Mouse (Mus musculus) heart, embryonic 12.5 days (tissue): ENCODE data around the gene Donson. TPM values are rescaled to one million over a fixed set of nuclear protein-coding genes. Genes with fewer than 3 reads are reported as not detected.

Source experiments
- ATAC-seq: fragments of 200-750 bp; cut with Nextera tagmentation; 2 replicates; pipeline ENCODE4 v1.8.0; 2017; ENCODE audit warnings: moderate TSS enrichment, moderate library complexity; ENCODE audit not compliant: insufficient number of reproducible peaks, low FRiP score
- H3K27ac ChIP-seq: fragments of 300-500 bp; sonication (generic); 2 replicates; pipeline ENCODE4 v1.5.1; 2016; ENCODE audit warnings: mild to moderate bottlenecking, moderate library complexity; ENCODE audit not compliant: poor library complexity, severe bottlenecking
- H3K27me3 ChIP-seq: fragments of 300-500 bp; sonication (generic); replicated peaks from 2 replicates; pipeline ENCODE4 v1.6.1; 2016; ENCODE audit warnings: mild to moderate bottlenecking, moderate library complexity
- H3K36me3 ChIP-seq: fragments of 300-500 bp; sonication (generic); 2 replicates; pipeline ENCODE4 v1.6.1; 2016; ENCODE audit warnings: mild to moderate bottlenecking, moderate library complexity
- H3K4me1 ChIP-seq: fragments of 300-500 bp; sonication (generic); replicated peaks from 2 replicates; pipeline ENCODE4 v1.6.1; 2016; ENCODE audit warnings: mild to moderate bottlenecking
- H3K4me2 ChIP-seq: fragments of 300-500 bp; sonication (generic); 2 replicates; pipeline ENCODE4 v1.6.1; 2016; ENCODE audit warnings: mild to moderate bottlenecking, moderate library complexity
- H3K4me3 ChIP-seq: fragments of 300-500 bp; sonication (generic); 2 replicates; pipeline ENCODE4 v1.5.1; 2016; ENCODE audit warnings: mild to moderate bottlenecking
- H3K9ac ChIP-seq: fragments of 300-500 bp; sonication (generic); 2 replicates; pipeline ENCODE4 v1.6.1; 2016; ENCODE audit warnings: mild to moderate bottlenecking, moderate library complexity
- H3K9me3 ChIP-seq: fragments of 300-500 bp; sonication (generic); replicated peaks from 2 replicates; pipeline ENCODE4 v1.6.1; 2016; ENCODE audit warnings: mild to moderate bottlenecking, moderate library complexity
- WGBS: fragments of 180-500 bp; shearing (Covaris S2); methylation state at CpG from one replicate; pipeline ENCODE4 v1.1.7; 2016; 5-methylcytosine and 5-hydroxymethylcytosine counted together
- polyA plus RNA-seq: library from polyadenylated mRNA; unstranded; fragments of >200 nt; fragmentation: Nextera tagmentation; extraction: Ambion mirVana; gene quantifications from 2 replicates; pipeline ENCODE4 v1.2.1, GENCODE M21; 2016

Gene Donson
- 20.9 and 22.5 TPM in 2 replicates for polyA plus RNA-seq

DNA sequence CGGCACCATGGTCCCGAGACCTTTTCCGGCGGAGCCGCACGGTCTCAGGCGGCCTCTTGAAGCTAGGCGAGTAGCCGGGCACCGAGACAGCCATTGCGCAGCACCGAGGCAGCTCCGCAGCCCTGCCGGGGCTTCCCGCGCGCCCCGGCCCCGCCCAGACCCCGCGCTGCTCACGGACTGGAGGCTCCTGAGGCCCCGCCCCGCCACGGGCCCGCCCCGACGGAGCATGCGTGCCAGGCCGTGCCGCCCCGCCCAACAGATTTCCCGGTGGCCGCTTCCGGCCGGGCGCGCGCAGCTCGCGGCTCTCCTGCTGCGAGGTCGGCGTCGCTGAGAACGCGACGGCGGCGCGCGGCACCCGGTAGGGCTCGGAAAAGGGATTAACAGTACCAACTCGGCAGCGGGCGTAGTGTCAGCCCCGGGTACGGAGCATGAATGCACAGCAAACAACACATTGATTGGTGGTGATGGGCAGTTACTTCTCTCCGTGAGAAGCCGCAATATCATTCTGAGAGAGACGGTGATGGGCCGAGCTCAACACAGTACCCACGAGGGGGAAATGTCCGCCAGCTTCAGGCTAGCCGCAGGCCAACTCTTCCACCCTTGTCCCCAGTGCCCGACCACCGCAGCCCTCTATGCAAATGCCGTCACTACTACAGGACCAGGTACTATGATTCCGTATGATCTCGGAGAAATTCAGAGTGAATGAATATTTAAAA lies at the start of gene Donson:
Gene Donson (minus strand): TSS at position 152 of the 716 bp plus-strand sequence.
- H3K4me2 ChIP-seq = peak within 1 kb of the TSS; percentile 91
- H3K4me3 ChIP-seq = peak within 1 kb of the TSS; percentile 81
- H3K27ac ChIP-seq = peak within 1 kb of the TSS; percentile 90
- WGBS = under 1% methylated on average over 71 of the region's 71 CpGs
- no peaks in the 10 kb centered on the region for H3K9me3 ChIP-seq
- H3K4me1 ChIP-seq = peaks cover 18% of the 10 kb centered on the region
- H3K9ac ChIP-seq = peak within 1 kb of the TSS; percentile 90
- peaks cover 27% of the 10 kb centered on the region for H3K36me3 ChIP-seq
- ATAC-seq = peak; percentile 100
- no peaks in the 10 kb centered on the region for H3K27me3 ChIP-seq

DNA sequence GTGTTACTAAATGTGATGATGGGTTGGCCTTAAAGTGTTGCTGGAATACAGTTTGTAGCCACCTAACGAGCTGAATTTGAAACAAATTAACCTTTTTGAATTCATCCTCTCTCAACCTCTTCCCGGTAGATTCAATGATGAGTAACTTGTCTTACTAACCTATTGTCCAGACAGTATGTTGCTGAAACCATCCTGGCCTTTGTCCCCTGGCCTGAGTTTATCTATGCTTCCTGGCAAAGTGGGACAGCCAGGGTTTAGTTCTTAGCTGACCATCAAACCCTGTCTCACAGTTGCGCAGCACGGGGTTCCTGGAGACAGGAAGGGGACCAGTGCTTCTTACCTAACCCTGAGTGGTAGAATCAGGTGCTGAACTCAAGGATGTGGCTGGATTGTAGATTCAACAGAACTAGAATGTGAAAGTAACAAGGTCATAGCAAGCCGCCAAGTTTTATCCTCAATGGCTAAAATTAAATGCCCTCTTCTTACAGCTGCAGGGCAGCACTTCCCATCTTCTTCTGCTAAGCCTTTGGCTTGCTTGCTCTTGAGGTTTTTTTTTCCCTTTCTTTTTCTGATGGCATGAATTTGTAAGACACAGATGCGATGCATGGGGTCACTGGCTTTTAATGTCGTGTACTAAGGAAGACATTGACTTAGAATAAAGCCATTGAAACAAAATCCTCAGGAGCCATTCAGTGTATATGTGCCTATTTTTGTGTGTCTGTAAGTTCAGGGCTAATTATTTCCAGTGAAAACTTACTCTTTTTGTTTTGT lies 47.7 kb upstream of the Donson start:
- H3K4me1 ChIP-seq = peaks cover 69% of the 10 kb centered on the region
- H3K9me3 ChIP-seq = no peaks in the 10 kb centered on the region
- H3K36me3 ChIP-seq = no peaks in the 10 kb centered on the region
- WGBS = 74% methylated on average over 7 of the region's 7 CpGs
- H3K9ac ChIP-seq = no peak overlapping the region
- H3K4me2 ChIP-seq = no peak overlapping the region
- H3K27me3 ChIP-seq = no peaks in the 10 kb centered on the region
- H3K4me3 ChIP-seq = no peak overlapping the region
- ATAC-seq = no peak
- H3K27ac ChIP-seq = no peak overlapping the region

- Histone ChIP-seq H3K4me3 (no peak overlapping the region), H3K27me3 (no peaks in the 10 kb centered on the region), H3K9ac (0 out of 2 replicates have a peak overlapping the region, but pooled peaks have one; percentile 12), H3K4me1 (peaks cover 54% of the 10 kb centered on the region), H3K27ac (no peak overlapping the region), H3K4me2 (no peak overlapping the region), H3K36me3 (no peaks in the 10 kb centered on the region), H3K9me3 (no peaks in the 10 kb centered on the region)
- no peak for ATAC-seq
- WGBS = 75% methylated on average over 5 of the region's 5 CpGs
These were observed 46.2 kb upstream of the Donson start for GRCm38 (mm10) chr16:91734771-91735170.

DNA sequence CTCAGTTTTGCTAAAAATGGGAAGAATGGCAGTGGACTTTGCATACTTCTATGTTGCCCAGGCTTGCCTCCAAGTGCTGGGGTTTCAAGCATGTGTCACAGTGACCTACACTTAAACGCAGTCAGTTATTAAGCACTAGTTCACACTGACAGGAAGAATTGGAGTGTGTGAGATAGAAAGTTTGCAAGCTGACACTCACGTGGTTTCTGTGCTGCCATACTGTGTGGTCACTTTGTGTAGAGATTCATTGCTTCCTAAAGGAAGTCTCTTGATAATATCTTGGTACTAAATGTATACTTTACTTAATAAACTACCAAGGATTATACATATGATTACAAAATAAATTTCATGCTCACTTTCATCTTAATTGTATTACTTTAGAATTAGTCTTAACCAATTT lies 44.2 kb upstream of the Donson start:
- no peak for ATAC-seq
- Histone ChIP-seq H3K4me1 (peaks cover 47% of the 10 kb centered on the region), H3K9me3 (no peaks in the 10 kb centered on the region), H3K9ac (no peak overlapping the region), H3K27ac (no peak overlapping the region), H3K27me3 (no peaks in the 10 kb centered on the region), H3K36me3 (no peaks in the 10 kb centered on the region), H3K4me3 (no peak overlapping the region), H3K4me2 (no peak overlapping the region)
- WGBS = 58% methylated on average over 2 of the region's 2 CpGs

DNA sequence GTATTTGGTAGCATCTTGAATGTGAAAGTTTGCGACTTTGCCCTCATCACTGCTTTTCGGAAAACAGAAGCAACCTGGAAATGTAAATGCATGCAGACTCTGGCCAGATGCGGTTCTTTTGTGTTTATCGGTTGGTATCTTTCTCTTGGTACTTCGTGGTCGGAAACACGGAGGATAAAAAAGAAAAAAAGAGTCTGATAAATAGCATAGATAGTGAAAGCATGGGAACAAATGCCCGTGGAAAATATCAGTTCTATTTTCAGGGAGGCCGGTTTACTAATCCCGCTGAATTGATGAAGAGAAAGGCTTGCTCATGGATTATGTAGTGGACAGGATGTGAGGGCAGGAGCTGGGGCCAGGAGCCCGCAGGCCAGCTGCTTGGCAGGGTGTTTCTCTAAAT lies 41.9 kb upstream of the Donson start:
- peak overlapping the region; percentile 92 for H3K9ac ChIP-seq
- H3K4me3 ChIP-seq = peak overlapping the region; percentile 85
- peaks cover 38% of the 10 kb centered on the region for H3K4me1 ChIP-seq
- H3K9me3 ChIP-seq = no peaks in the 10 kb centered on the region
- ATAC-seq = no peak
- H3K27ac ChIP-seq = peak overlapping the region; percentile 94
- no peaks in the 10 kb centered on the region for H3K27me3 ChIP-seq
- H3K36me3 ChIP-seq = no peaks in the 10 kb centered on the region
- 1% methylated on average over 11 of the region's 11 CpGs for WGBS
- H3K4me2 ChIP-seq = peak overlapping the region; percentile 81

DNA sequence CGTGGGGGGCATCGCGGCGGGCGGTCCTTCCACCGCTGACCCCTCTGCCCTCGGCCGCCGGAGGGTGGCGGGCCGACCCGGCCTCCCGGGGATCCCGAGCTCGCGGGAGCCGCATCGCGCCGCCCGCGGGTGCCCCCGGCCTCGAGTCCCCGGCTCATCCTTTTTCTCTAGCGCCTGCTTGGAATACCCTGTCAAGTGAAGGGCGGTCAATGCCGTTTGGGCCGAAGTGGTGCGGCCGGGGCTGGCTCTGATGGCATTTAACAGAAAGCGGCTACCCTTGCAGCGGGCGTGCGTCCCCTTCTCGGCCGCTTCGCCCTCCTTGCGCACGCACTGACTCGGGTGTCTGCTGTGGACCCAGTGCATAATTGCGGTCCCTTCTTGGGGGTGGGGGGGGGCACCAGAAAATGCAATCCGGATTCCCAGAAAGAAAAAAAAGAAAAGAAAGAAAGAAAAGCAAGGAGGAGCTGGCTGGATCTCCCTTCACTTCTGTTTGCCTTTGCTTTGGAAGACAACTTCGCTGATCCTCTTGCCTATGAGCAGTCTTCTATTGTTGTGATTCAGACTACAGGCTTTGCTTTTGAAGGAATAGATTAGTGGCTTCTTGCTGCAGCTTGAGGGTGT lies 41.4 kb upstream of the Donson start:
- H3K36me3 ChIP-seq = peaks cover 3% of the 10 kb centered on the region; the same call in 1 of the 2 replicates
- WGBS = under 1% methylated on average over 39 of the region's 44 CpGs
- H3K27ac ChIP-seq = peak overlapping the region; percentile 94
- peak overlapping the region; percentile 81 for H3K4me2 ChIP-seq
- no peaks in the 10 kb centered on the region for H3K27me3 ChIP-seq
- H3K4me3 ChIP-seq = peak overlapping the region; percentile 85
- no peaks in the 10 kb centered on the region for H3K9me3 ChIP-seq
- peaks cover 32% of the 10 kb centered on the region for H3K4me1 ChIP-seq
- peak overlapping the region; percentile 92 for H3K9ac ChIP-seq
- ATAC-seq = no peak

DNA sequence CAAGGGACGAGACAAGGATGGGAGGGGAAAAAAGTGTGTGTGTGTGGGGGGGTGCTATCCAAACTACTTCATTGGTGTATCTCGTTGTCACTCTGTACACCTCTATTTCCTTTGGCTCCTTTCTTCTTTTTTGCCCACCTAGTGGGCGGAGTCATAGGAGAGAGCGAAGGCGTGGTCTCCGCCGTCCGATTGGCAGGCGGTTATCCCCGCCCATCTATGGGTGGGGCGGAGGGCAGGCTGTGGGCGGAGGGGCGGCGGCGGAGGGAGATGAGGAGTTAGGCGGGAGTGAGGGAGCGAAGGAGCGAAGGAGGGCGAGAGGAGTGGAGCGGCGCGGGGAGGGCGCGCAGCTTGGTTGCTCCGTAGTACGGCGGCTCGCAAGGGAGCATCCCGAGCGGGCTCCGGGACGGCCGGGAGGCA lies 40.5 kb upstream of the Donson start, which contains the start of gene Itsn1:
Gene Itsn1 (plus strand): TSS at position 216 of the 417 bp plus-strand sequence.
- Histone ChIP-seq H3K36me3 (peaks cover 11% of the 10 kb centered on the region), H3K4me2 (peak within 1 kb of the TSS; percentile 81), H3K4me3 (peak within 1 kb of the TSS; percentile 85), H3K27me3 (no peaks in the 10 kb centered on the region), H3K27ac (peak within 1 kb of the TSS; percentile 94), H3K4me1 (peaks cover 24% of the 10 kb centered on the region), H3K9ac (peak within 1 kb of the TSS; percentile 92), H3K9me3 (no peaks in the 10 kb centered on the region)
- 1% methylated on average over 22 of the region's 33 CpGs for WGBS
- ATAC-seq = peak; percentile 91

GRCm38 (mm10) chr16:91728123-91729065 lies 39.8 kb upstream of the Donson start, which contains the start of gene Cryzl1:
Gene Cryzl1, minus strand, starts transcription at chr16:91728975.
- Histone ChIP-seq H3K36me3 (peaks cover 12% of the 10 kb centered on the region), H3K27ac (peak within 1 kb of the TSS; percentile 94), H3K4me3 (peak within 1 kb of the TSS; percentile 85), H3K4me2 (peak within 1 kb of the TSS; percentile 81), H3K4me1 (peaks cover 22% of the 10 kb centered on the region), H3K9ac (peak within 1 kb of the TSS; percentile 92), H3K27me3 (no peaks in the 10 kb centered on the region), H3K9me3 (no peaks in the 10 kb centered on the region)
- WGBS = under 1% methylated on average over 46 of the region's 46 CpGs
- ATAC-seq = peak; percentile 95

DNA sequence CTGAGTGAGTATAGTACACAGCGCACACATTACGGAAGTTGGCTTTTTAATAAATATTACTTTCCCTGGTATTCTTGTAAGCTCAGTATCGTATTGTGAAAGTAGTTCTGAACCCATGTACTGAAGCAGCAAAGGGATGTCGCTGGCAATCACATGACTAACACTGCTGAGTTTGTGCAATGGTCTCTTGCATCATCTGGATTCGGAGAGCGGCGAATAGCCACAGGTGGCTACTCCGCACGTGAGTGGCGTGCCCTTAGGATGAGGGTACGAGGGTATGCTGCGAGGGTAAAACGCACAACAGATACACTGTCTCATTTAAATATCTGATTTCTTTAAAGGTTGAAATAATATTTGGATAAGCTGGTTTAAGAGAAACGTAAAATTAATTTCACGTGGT lies 38.9 kb upstream of the Donson start:
- no peaks in the 10 kb centered on the region for H3K27me3 ChIP-seq
- H3K9ac ChIP-seq = peak overlapping the region; percentile 74; the same call in 1 of the 2 replicates
- WGBS = 85% methylated on average over 15 of the region's 15 CpGs
- peak overlapping the region; percentile 81 for H3K4me2 ChIP-seq
- ATAC-seq = no peak
- H3K9me3 ChIP-seq = no peaks in the 10 kb centered on the region
- peaks cover 13% of the 10 kb centered on the region for H3K36me3 ChIP-seq
- H3K4me3 ChIP-seq = peak overlapping the region; percentile 85
- peaks cover 22% of the 10 kb centered on the region for H3K4me1 ChIP-seq
- H3K27ac ChIP-seq = 0 out of 2 replicates have a peak overlapping the region, but pooled peaks have one; percentile 68

- Histone ChIP-seq H3K27ac (no peak overlapping the region), H3K27me3 (no peaks in the 10 kb centered on the region), H3K4me1 (peaks cover 11% of the 10 kb centered on the region), H3K4me3 (no peak overlapping the region), H3K9me3 (no peaks in the 10 kb centered on the region), H3K4me2 (no peak overlapping the region), H3K36me3 (peaks cover 31% of the 10 kb centered on the region), H3K9ac (no peak overlapping the region)
- ATAC-seq = no peak
- 48% methylated on average over 3 of the region's 3 CpGs for WGBS
These were observed 35.7 kb upstream of the Donson start for GRCm38 (mm10) chr16:91724247-91724646.
